Mouse (Mus musculus): ENCODE measurements around the gene Snd1.

DNA sequence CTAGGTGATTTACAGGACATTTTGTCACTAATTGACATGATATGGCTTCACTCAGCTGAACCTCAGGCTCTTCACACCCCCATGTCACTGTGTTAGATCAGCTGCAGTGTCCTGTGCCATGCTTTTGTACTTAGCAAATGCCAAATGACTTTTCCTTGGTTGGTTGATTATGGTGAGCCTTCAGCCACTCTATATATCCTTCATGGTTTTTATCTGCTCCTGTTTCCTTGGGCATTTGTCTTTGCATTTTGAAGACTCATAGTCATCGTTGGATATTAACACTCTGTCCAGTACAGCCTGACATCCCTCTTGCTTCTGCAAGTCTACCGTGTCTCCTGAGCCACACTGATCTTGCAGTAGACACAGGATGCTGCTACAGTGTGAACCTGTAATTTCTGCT lies 384.2 kb downstream of the Snd1 start:
- no peak for TF ChIP-seq EP300 (IDR thresholded peaks at IDR 0.05; ENCODE audit: low read length)
- TF ChIP-seq USF1 (IDR thresholded peaks at IDR 0.05; ENCODE audit: low read depth, low read length), result no peak
